Mouse (Mus musculus) liver, embryonic 14.5 days (tissue): ENCODE data around the gene Slc1a5.

Experiments
- CTCF ChIP-seq: IDR thresholded peaks from 2 replicates; pipeline ENCODE4 v1.5.1; 2016; ENCODE audit warnings: antibody characterized with exemption, low read depth, control low read depth
- EP300 ChIP-seq: IDR thresholded peaks from 2 replicates; pipeline ENCODE4 v1.6.1; 2016; ENCODE audit warnings: antibody characterized with exemption, low read depth

DNA sequence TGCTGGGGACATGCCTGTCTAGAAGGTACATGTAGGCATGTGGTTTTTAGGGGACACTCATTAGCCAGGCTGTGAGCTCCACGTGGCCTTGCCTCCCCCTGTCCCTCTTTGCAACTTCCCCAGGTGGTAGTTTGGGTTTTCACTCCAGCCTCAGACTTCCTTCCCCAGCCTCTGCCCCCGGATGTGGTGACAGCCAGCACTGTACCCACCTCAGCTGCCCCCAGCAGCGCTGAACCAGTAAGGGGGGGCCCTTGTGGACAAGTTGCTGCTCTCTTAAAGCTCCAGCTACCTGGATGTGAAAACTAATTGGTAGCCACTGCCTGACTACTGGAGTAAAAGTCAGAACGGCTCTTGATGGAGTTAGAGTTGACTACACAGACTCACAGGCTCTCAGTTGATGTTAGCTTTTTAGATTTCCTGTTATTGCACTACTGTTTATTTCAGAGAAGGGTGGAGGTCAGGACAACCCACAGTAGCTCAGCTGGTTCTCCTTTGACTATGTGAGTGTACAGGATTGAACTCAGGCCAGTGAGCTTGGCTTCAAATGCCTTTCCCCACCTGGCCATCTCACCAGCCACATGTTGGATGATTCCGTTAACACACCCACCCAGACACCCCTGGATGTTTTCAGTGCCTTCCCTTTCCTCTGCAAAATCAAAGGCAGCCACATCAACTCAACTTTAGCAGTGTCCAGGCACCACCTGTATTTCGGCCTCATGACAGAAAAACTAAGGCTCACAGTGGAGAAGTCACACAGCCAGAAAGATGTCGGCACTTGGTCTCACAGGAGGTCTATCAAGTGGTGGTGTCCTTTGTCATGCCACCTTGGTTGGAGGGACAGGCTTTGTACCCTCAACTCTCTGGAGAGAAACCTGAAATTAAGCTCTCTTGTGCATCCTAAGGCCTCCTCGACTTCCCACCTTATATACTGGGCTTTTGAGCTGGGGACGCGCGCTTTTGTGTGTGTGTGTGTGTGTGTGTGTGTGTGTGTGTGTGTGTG is 60.7 kb downstream of the Slc1a5 start:
- TF ChIP-seq EP300, result no peak
- TF ChIP-seq CTCF, result no peak
